Mouse (Mus musculus) lung, postnatal 4 days (tissue): Measurements from ENCODE around the gene Polr1a.
"Not testable (repeated sequence)": the region's sequence is repeated elsewhere in the genome, so short reads cannot be mapped to it uniquely, and the experiment has no call there.

Experiments
- DNase-seq, 2 experiments: peaks; one replicate each; pipeline ENCODE4 v3.0.0; 2021

Gene Polr1a

DNA sequence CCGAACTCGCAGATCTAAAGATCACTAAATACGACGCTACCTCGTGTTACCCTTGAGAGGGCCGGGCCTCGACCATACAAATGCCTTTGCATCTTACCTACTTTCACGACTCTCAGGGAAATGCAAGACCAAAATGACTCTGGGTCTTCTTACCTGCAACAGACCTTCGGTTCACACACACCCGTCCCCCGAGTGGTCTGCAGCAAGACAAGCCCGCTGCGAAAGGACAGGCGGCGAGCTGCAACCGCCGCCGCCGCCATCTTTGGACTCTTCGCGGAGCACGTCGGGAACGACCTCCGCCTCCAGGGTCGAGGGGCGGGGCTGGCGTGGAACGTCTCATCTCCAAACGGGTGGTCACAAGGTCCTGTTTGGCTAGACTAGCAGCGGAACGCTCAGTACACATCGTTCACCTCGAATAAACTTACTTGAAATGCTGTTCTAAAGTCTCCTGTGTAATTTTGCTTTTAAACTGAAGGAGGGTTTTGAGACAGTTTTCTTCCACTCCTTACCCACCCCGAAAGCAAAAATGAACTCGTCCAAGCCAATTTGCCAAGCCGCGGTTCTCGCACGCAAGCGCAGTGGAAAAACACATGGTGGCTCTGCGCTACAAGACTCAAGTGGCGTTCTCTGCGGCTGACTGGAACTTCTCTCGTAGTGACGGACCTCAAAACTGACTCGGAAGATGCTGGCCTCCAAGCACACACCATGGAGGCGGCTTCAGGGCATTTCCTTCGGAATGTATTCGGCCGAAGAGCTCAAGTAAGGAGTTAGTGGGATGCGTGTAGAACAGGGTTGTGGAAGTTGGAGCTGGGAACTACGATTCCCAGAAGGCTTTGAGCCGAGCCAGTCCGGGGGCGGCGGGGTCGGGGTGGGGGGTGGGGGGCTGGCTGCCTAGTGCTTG is at the start of gene Polr1a, which contains the start of gene Ptcd3:
Polr1a (plus strand) TSS at position 573 of the 901 bp plus-strand sequence.
Ptcd3 (minus strand) TSS at position 270 of the 901 bp plus-strand sequence.
- DNase-seq, result peak; percentile 92 to 94

DNA sequence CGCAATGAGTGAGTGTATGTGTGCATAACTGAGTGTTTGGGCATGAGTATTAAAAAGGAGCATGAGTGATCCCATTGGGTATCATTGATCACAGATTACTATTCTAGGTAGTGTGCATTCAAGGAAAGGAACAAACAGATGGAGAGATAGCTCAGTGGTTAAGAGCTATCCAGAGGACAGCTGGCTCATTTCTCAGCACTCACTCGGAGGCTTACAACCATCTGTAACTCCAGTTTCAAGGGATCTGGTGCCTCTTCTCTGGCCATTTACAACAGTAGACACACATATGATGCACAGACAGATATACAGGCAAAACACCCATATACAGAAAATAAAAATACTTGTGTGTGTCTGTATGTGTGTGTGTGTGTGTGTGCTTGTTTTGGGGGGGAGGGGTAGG is 41.1 kb upstream of the Polr1a start:
- DNase-seq, result no peak

DNA sequence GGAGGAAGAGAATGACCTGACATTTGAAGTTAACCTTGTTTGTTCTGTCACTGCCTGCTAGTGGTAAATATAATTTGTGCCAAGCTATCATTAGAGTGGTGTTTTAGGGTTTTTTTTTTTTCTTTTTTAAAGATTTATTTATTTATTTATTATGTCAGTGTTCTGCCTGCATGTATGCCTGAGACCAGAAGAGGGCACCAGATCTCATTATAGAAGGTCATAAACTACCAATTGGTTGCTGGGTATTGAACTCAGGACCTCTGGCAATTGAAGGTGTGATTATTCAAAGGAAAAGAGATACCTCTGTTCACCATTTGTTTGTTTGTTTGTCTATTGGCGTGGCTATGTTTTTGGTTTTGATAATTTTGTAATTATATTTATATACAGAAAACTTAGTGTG is 40.0 kb upstream of the Polr1a start:
- peak in 1 of 2 experiments; percentile 17 for DNase-seq

DNA sequence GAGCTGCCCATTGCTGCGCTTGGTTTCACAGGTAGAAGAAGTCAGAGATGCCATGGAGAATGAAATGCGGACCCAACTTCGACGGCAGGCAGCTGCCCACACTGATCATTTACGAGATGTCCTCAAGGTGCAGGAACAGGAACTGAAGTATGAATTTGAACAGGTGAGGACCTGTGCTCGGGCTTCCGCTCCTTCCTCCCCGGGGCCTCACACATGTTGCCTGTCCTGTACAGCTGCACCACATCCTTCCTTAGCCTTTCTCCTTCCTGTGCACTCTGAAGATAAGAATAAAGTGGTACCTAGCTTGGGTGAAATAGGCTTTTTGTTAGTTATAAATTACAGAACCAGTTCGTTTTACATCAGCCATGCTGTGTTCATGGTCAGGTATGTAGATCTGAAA is 37.5 kb upstream of the Polr1a start:
- no peak for DNase-seq

DNA sequence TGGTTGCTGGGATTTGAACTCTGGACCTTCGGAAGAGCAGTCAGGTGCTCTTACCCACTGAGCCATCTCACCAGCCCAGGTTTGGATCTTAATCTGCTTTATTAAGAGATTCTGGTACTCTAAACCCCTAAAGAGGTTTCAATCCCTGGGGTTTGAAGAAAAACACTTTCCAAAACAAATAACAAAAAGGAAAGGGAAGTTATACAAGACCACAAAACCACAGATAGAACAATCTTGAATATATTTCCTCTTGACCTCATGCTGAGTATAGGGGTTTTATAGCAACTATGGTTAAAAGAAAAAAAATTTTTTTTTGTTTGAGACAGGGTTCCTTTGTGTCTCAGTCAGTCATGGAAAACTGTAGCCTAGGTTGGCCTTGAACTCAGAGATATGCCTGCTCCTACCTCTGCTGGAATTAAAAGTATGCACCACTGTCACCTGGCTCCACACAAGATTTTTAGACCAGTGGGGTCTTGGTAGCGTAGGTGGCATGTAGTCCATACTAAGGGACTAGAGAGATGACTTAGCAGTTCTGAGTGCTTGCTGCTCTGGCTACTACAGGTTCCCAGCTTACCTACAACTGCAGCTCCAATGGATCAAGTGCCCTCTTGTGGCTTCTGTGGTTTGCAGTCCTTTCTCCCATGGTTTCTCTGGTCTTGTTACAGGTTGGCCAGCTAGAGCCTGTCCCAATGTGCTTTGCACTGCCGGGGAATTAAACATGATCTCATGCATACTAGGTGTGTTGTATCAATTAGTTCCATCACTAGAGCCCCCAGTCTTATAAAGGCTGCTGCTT is 30.7 kb upstream of the Polr1a start:
- DNase-seq, result no peak

DNA sequence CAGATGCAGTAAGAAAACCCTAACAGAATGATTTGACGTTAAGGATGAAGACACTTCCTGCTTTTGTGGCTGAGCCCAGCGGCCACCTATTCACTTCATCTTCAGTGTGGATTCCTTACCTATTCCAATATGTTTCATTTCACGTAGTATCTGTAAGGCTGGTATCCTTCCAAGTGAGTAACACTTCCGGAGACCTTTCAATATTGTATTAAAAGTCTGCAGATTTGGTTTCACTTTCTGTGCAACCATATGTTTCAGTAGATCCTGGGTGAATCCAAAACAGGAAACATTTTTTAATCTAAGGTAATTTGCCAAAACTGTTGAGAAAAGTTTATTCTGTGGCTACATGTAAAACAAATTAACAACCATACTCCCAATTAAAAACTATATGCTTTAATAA is 15.6 kb upstream of the Polr1a start:
- DNase-seq, result no peak

DNA sequence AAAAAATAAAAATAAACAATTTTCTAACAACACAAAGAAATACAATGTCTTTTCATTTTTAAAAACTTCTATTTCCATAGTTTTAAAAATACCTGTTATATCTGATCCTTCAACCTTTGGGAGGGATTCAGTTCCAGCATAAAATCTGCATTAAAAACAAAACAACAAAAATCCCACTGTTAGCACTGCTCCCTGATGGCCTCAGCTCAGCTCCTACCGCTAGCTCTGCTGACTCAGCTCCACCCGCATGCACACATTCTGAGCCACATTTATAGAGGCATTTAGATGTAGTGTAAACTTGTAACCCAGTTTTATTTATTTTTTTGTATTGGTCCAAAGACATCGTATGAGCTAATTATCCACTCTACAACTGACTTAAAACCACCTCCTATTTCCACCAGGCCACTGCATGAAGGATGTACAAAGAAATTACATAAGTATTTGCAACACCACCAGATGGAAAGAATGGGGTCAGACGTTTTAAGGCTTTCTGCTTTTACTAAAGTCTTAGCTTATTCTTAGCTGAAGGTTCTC is 1.1 kb upstream of the Polr1a start:
- no peak for DNase-seq

DNA sequence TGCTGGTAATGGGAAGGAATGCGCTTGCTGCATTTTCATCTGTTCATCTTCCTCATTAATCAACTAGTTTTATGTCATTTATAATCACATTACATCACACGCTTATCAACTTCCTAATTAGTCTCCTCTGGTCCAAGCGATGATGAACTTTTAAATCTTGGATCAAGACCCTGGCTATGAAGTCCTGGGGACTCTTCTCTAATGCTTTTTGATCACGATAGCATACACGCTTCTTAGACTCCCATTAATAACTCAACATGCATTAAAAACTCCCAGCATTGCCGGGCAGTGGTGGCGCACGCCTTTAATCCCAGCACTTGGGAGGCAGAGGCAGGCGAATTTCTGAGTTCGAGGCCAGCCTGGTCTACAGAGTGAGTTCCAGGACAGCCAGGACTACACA is 531 bp downstream of the Polr1a start:
- DNase-seq, result no peak

DNA sequence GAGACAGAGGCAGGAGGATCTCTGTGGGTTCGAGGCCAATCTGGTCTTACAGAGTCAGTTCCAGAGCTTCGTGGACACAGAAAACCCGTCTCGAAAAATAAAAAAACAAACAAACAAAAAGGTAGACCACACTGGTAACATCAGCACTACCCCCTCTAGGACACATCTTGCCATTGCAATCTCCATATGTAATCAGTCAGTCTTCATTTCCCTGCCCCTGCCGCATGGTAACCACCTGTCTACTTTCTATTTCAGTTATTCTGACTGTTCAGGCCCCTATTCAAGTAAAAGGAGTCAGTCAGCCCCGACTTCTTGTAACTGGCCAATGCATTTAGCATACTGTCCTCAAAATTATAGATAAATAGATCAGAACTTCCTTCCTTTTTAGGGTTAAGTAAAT is 987 bp downstream of the Polr1a start:
- no peak for DNase-seq

DNA sequence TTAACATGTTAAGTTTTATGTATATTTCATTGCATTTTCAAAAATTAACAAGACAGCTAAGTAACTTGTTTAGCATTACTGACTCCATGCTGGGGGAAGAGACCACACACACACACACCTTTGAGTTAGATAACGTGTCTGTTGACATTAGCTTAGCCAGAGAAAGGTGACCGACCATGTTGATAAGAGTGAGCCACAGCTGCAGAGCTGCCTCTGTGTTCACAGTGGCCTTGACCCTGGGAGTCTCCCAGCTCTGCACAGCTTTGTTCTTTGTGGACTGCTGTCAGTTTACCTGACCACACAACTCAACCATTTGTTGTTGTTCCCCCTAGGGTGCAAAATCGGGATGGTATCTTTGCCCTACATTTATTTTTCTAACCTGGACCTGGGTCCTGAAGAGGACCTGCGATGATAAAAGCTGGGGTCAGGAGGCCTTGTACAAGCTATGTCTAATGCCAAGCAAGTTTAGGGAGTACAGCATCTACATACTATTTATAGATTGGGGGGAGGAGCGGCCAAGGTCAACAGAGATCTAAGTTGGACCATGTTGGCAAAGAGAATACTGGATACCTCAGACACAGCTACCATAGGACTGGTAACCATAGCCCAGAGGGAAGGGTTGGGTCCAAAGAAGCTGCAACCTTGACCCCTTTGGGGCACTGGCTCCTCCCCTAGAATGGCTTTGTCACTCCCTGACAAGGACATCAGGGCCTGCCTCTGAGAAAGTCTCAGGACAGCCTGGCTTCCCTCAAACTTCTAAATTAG is 3.0 kb downstream of the Polr1a start:
- DNase-seq, result no peak

DNA sequence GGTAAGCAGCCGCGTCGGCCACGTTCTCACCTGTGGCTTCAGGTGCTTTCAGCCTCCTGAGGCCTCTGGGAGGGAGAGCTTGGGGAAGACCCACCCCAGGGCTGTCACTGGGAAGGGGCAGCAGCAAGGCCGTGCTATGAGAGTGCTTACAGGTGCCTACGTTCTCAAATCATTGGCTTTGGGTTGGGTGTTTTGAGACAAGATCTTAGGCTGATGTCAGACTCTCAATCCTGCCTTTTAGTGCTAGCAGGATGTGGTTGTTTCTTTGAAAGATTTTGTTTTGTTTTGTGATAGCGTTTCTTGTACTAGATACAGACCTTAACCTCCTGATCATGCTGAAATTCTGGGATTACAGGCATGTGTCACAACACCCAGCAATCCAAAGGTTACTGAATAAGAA is 11.9 kb downstream of the Polr1a start:
- DNase-seq, result no peak

DNA sequence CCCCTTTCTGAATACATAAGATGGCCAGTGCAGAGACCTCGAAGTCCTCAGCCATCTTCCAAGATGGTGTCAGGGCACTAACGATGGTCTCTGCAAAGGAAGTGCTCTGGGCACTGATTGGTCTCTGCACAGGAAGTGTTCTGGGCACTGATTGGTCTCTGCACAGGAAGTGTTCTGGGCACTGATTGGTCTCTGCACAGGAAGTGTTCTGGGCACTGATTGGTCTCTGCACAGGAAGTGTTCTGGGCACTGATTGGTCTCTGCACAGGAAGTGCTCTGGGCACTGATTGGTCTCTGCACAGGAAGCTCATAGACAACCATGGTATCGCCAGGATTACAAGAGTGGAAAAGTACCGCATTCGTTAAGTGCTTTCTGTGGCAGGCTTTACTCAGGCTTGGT is 16.4 kb downstream of the Polr1a start:
- DNase-seq, result not testable (repeated sequence)

DNA sequence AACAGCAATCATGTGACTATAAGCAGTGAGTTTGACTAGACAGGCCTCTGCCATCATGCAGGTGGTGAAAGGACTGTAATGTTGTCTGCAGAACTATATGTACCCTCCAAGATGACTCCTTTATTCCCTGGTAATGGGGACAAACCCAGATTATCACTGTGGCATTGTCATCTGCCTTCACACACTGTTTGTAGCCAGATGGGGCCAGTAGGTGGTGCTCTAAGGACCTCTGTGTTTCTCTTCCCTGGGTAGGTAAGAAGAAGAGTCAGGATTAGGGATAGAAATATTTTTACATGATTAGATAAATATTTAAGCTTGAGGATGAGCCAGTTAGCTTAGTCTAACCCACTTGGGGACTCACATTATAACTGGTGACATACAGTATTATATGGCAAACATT is 19.1 kb downstream of the Polr1a start:
- DNase-seq, result peak; percentile 37 to 69

DNA sequence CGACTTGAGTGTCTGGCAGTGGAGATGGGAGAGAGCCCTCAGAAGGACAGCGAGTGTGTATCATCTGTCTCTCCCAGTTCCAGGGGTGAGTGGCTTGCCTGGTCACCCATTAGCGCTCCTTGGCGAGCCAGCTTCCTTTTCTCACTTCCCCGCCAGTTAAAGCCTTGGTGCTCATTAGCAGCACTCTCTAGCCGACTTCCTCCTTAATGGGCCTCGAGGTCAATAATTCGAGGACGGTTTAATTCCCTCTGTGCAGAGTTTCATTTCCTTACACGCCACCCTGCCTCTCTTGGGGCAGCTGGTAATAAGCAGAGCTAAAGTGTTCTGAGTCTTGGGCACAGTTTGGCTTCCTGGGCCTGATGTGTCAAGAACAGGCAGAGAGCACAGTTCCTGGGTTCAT is 21.2 kb downstream of the Polr1a start:
- DNase-seq, result peak; percentile 44 to 47

DNA sequence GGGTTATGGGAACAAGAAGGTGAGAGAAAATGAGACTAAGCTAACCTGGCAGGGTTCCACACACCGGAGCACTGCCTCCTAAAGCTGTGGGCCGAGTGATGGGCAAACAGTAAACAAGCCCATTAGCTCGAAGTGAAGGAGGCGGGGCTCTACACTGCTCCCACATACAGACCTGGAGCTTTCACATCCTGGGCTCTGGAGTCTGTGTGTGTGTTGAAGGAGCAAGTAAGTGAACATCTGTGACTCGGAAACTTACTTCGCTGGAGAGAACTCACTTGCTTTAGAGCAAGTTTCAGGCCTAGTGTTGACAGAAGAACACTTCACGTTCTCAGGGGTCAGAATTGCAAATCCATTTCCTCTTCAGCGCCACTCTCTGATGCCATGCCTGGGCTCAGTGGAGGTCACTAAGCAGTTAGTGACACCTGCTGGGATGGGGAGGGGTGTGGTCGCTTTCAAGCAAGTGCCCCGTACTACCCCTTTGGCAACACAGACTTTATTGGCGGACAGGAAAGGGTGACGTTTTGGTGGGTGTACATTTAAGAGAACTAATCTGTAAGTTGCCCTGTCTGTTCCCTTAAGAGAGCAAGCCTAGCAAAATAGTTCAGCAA is 22.1 kb downstream of the Polr1a start:
- DNase-seq, result peak in 1 of 2 experiments; percentile 35

DNA sequence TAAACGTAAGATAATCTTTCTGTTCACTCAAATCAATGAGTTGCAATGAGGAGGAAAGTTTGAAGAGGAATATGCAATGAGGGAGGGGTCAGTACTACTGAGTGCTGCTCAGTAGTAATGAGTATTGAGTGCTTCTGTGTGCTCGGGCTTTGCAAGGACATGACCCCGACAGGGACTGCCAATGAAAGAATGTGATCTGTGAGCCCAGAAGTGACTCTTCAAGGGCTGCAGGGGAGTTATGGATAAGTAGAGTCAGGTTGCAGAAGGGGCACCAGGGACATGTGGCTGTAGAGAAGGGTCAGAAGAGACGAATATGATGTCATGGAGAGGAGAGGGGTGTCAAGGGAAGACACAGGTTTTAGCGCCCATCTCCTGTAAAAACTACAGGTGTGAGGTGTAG is 23.5 kb downstream of the Polr1a start:
- no peak for DNase-seq

DNA sequence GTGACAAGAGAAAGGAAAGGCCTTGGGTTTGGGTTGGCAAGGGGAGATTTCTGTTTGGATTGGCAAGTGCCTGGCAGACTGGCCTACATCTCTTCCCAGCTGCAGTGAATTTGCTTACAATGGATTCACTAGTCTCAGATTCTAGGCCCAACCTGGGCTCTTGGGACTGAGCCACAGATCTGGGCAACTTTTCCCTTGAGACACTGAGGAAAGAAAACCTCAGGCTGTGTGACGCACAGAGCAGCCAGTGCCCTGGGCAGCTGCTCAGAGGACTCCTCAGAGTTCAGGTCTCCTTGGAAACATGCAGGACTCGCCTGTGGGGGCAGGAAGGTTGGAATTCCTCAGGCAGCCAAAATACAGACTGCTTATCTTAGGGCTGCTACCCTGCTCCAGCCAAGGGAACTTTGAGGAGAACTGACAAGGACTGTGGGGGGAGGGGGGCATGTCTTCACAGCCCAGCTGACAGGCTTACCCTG is 25.3 kb downstream of the Polr1a start:
- peak; percentile 45 to 70 for DNase-seq

DNA sequence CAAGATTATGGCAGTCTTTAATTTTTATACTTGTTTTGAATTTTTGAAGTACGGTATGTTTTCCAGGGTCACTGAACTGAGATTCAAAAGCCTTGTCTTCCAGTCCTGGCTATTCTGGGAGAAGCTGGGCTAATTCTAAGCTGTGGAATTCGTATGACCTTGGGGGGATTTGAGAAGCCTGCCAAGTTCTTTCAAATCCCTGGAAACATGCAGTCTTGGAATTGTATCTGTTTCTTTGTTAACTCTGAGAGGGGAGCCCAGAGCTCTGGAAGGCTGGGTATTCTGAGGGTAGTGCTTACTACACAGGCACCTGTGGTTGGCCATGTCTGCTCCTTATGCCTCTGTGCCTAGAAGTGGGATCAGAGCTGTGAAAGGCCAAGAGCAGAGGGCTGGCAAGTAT is 26.9 kb downstream of the Polr1a start:
- no peak for DNase-seq

DNA sequence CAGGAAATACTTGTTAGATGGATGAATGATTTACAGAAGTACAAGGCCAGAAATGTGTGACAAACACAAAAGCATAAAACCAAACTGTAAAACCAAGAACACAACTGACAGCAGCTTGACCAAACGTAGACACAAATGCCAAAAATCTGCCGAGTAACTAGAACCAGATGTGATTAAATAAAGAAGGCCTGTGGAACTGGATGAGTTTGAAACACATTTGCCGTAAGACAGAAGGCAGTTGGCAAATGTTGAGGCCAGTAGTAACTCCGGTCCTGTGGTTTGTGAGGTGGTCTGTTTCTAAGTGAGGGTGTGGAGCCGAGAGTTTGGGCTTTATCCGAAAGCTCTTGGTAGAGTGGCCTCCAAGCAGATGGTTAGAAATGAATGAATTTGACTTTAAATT is 32.1 kb downstream of the Polr1a start:
- DNase-seq, result no peak

DNA sequence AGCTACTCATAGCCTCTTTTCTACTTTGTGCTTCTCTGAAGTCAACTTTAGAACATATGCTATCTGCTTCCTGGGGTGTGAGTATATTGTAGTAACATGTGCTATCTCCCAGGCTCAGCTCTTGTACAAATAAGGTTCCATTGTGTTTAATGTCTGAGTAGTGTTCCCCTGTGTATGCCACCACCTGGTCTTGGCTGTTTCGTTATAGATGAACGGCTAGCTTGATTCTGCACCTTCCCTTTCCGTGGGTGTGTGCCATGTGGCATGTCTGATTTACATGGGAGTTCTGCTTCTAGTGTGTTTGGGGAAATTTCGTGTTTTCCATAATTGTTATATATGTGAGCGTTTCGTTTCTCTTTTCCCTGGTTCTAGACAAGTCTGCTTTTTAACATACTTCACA is 36.2 kb downstream of the Polr1a start:
- no peak for DNase-seq

DNA sequence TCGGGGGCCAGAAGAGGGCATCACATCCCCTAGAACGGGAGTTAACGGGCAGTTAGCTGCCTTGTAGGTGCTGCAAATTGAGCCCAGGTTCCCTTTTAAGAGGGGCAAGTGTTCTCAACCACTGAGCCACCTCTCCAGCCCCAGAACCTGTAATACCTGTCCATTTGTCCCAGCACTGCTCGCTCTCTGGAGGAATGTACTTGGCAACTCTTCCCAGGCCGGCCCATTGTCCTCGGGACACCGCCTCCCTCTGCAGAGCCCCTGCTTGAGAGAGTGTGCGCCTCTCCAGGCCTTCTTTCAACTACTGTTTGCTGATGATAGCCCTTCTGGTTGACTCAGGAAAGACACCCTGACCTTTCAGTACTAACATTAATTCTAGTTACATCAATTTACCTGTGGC is 37.3 kb downstream of the Polr1a start:
- no peak for DNase-seq

DNA sequence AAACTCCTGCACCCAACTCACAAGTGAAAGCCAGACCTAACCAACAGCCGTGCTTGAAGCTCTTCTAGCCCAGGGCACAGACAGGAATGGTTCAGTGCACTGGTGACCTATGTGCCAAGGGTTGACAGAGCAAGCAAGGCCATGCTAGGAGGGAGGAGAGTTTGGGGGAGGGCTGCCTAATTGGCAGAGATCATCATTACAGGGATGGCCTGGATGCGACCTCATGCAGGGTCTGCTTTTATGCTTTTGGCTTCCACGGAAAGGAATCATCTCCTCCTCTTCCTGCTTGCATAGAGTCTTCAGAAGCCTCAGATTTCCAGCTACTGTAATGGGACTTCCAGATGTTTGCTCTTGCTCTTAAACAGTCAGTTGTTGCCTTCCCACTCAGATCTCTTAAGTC is 40.9 kb downstream of the Polr1a start:
- no peak for DNase-seq
